Comparison of ENCODE assay signal across 9 mouse cellular contexts in the genomic region with DNA sequence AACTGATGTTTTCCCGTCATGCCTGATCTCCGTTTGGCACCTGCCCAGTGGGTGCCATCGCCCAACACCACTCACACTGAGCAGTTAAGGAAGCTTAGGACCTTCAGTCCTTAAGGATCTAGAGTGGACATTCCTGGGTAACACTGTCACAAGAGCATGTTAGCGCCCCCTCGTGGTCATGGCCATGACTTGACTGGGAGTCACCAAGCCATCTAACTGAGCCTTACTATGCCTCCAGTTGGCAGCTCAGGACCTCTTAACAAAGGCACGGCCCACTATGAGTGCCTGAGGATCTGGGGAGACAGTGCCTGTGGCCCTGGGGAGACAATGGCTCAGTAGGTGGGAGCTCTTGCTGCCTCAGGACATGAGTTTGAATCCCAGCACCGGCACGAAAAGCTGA.
DNase-seq lines count a peak whose midpoint lies in the region; ATAC-seq lines count a peak whose summit lies in the region.
"Had no signal": no experiment of that assay in that cellular context is flagged by ENCODE, and none has a peak within 500 bp of the region (broad histone marks: within the 10 kb centered on the region; RNA-seq: fewer than 3 reads in every experiment).

No protein-coding gene starts in this region.

- 65% methylated on average over 8 of the region's 8 CpGs for WGBS in kidney, embryonic 15.5 days

- H3K9me3 ChIP-seq in kidney, embryonic 15.5 days (replicated peaks) = no peaks in the 10 kb centered on the region
- H3K9me3 ChIP-seq: embryonic facial prominence, embryonic 15.5 days had no signal

- H3K27ac ChIP-seq in kidney, embryonic 15.5 days = no peak overlapping the region
- H3K27ac ChIP-seq: embryonic facial prominence, embryonic 15.5 days had no signal

- no peak overlapping the region for H3K4me2 ChIP-seq in kidney, embryonic 15.5 days
- H3K4me2 ChIP-seq: embryonic facial prominence, embryonic 15.5 days had no signal

- no peak for ATAC-seq in kidney, embryonic 15.5 days (replicated peaks; ENCODE audit: low FRiP score)

- H3K4me1 ChIP-seq in kidney, embryonic 15.5 days = no peaks in the 10 kb centered on the region
- H3K4me1 ChIP-seq: embryonic facial prominence, embryonic 15.5 days had no signal

- H3K4me3 ChIP-seq in kidney, embryonic 15.5 days (replicated peaks) = no peak overlapping the region
- H3K4me3 ChIP-seq: embryonic facial prominence, embryonic 15.5 days had no signal

- H3K9ac ChIP-seq in kidney, embryonic 15.5 days = no peak overlapping the region
- H3K9ac ChIP-seq: embryonic facial prominence, embryonic 15.5 days had no signal

- H3K36me3 ChIP-seq in kidney, embryonic 15.5 days = no peaks in the 10 kb centered on the region
- H3K36me3 ChIP-seq: embryonic facial prominence, embryonic 15.5 days had no signal

- no peaks in the 10 kb centered on the region for H3K27me3 ChIP-seq in kidney, embryonic 15.5 days
- H3K27me3 ChIP-seq: embryonic facial prominence, embryonic 15.5 days had no signal

- DNase-seq in kidney, postnatal 4 days = peak; percentile 59 to 60
- DNase-seq in ES-CJ7 (ENCODE audit: low read depth, low spot score) = peak; percentile 72
- peak; percentile 37 for DNase-seq in adrenal gland, postnatal 14 days
- DNase-seq in embryo, embryonic 9.5 days (ENCODE audit: extremely low spot score) = peak; percentile 11
- DNase-seq in lung, postnatal 25 days (ENCODE audit: low spot score) = peak; percentile 23
- DNase-seq in spleen, postnatal 36 days (ENCODE audit: low spot score in 2 of 2) = no peak
- DNase-seq in layer of hippocampus, postnatal 36 days = no peak

Comparison
In these comparisons a context has a peak if more than half of its experiments do, and no peak if none do; other contexts are left out.
1. DNase-seq: peak in kidney, postnatal 4 days (2 of 2), ES-CJ7 (single experiment), adrenal gland, postnatal 14 days (single experiment), embryo, embryonic 9.5 days (single experiment) and lung, postnatal 25 days (single experiment); none in spleen, postnatal 36 days (0 of 2) and layer of hippocampus, postnatal 36 days (0 of 2).